Comparison of ENCODE assay signal across 7 mouse cellular contexts in genomic region chr8:72295679-72296078, GRCm38 (mm10). TPM values are rescaled to one million over a fixed set of nuclear protein-coding genes. Genes with fewer than 3 reads are reported as not detected.
A peak's percentile ranks its signal among the peaks of the same experiment; 100 is the strongest.
DNase-seq lines count a peak whose midpoint lies in the region; ATAC-seq lines count a peak whose summit lies in the region.

No protein-coding gene starts in this region.

- peak; percentile 91 to 96 for ATAC-seq in hematopoietic stem cell, adult 5-6 weeks (replicated peaks in 1 of 2; ENCODE audit: insufficient read depth in 1 of 2, low FRiP score in 2 of 2, low TSS enrichment in 1 of 2, low read depth in 1 of 2, poor library complexity in 2 of 2, severe bottlenecking in 2 of 2)

- peak; percentile 78 for DNase-seq in T-cell, adult 2 months (ENCODE audit: low spot score)
- peak; percentile 24 for DNase-seq in brain, embryonic 18.5 days (ENCODE audit: low read depth, low spot score)
- DNase-seq in frontal cortex, postnatal 10 days (ENCODE audit: low spot score in 2 of 2) = peak; percentile 69 to 73
- DNase-seq in left cerebral cortex, adult 18-20 months (ENCODE audit: low spot score in 2 of 2) = peak; percentile 40 to 56
- peak; percentile 92 for DNase-seq in lung, postnatal 10 days
- DNase-seq in right cerebral cortex, postnatal 4 days = peak; percentile 52

RNA-seq across cellular contexts. Expression of gene Gm10282, which starts 9.4 kb away (rescaled TPM):
- total RNA-seq in hematopoietic stem cell, adult 5-6 weeks (2017) = 35.8 and 41.2 TPM in 2 replicates
- 1 to 10 TPM; 2.8 to 4.2 TPM for total RNA-seq in left cerebral cortex, adult 18-20 months (2021)

RNA-seq across cellular contexts. Expression of gene Klf2, which starts 23.2 kb away (rescaled TPM):
- 9.4 and 17.1 TPM in 2 replicates for total RNA-seq in hematopoietic stem cell, adult 5-6 weeks (2017)
- total RNA-seq in left cerebral cortex, adult 18-20 months (2021) = 10 to 100 TPM; 15.2 to 23.6 TPM

RNA-seq across cellular contexts. Expression of gene Ap1m1, which starts 55.9 kb away (rescaled TPM):
- 70.2 and 79.2 TPM in 2 replicates for total RNA-seq in hematopoietic stem cell, adult 5-6 weeks (2017)
- total RNA-seq in left cerebral cortex, adult 18-20 months (2021) = 10 to 100 TPM; 80.1 to 80.6 TPM

Comparison
In these comparisons a context has a peak if more than half of its experiments do, and no peak if none do; other contexts are left out.
1. Peak in every context shown above with its lines: DNase-seq and ATAC-seq.
2. DNase-seq: peak in every context shown above with its lines; median percentile 92 in lung, postnatal 10 days; 78 in T-cell, adult 2 months; 71 in frontal cortex, postnatal 10 days; 52 in right cerebral cortex, postnatal 4 days; 48 in left cerebral cortex, adult 18-20 months; 24 in brain, embryonic 18.5 days.